Mouse (Mus musculus) T-helper 17 cell (primary cell): Measurements from ENCODE around the gene Fpr1.

Source experiments
- in situ Hi-C, 2 experiments: fragments of 300-600 bp; cut with MboI, MseI; formaldehyde crosslinking; loops; 1 replicate in 1 of 2; 2 replicates in 1 of 2; pipeline ENCODE4 v1.15.1; 2025; ENCODE audit warnings: high pct_unique_total_duplicates in 2 of 2

The Fpr1 gene

DNA sequence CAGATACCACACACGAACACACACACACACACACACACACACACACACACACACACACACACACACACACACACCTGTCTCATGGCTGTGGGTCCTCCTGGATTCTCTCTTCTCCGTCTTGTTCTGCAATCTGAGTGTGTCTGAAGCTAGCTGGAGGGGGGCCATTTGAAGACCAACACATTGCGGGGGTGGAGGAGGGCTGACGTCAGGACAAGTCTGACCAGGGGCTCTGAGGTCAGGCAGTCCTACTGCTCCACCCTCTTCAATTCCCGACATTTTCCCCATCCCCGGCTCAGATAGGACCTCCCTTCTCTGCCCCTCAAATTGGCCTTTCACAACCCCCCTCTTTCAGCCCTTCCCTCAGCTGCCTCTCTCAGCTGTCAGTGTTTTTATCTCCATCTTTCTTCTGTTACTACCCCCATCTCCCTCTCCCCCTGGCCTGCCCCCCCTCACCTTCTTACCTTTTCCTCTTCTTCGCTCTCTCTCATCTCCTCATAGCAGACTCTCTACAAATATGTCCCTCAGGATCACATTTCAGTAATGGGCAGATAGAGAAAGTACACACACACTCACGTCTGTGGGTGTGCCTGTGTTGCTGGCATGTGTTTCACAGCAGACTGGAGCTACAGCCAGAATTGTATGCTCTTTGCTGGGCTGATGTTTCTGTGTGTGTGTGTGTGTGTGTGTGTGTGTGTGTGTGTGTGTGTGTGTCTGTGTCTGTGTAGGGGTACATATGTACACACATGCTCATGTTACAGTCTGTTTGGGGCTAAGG, 28.5 kb downstream of the Fpr1 start, which contains the start of gene Has1:
TSS of gene Has1 (minus strand) at position 142 of the 775 bp plus-strand sequence.
- in situ Hi-C loops: no loop called here

DNA sequence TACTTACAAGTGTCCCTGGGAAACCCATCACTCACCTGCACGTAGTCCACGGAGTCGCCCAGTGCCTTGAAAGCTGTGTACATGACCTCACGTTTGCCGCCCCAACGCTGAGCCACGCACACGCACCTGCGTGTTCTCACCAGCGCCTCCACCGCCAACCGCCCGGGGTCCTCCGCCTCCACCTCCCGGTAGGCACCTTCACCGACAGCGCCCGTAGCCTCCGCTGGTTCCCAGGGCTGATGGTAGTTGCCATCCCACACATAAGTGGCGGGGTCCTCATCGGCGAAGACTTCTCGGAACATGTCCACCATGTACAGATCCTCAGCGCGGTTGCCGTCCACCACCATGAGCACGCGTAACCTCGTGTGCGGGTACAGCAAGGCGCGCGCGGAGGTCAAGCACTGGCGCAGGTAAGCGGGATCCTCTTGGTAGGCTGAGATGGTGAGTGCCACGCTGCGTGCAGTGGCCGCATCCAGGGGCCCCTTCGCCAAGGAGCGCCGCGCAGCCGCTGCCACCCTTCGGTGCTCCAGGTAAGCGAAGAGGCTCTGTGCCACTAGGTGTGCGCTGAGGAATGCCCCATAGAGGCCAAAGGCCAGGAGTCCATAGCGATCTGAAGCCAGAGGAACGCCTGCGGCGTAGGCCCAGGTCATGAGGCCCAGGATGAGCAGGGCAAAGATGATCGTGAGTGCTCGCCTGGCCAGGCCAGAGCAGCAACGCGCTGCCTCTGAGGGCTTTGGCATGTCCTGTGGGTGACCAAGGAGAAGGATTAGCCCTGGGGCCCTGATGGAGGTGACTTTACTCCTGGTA, 33.6 kb downstream of the Fpr1 start:
- in situ Hi-C loops: loop anchor here (5.0 to 10.0 kb wide), 4 partner anchors 88 to 475 kb away; partner anchors contain the start of genes Lnpep (in 1 of the 2) and Riok2 (in 1 of the 2)

- in situ Hi-C loops: loop anchor here (5.0 to 10.0 kb wide), 4 partner anchors 87 to 474 kb away; partner anchors contain the start of genes Lnpep (in 1 of the 2) and Riok2 (in 1 of the 2)
These were observed 34.8 kb downstream of the Fpr1 start for GRCm38 (mm10) chr17:17848988-17849387.

- in situ Hi-C loops: loop anchor here (5.0 to 10.0 kb wide), 4 partner anchors 83 to 471 kb away; partner anchors contain the start of genes Lnpep (in 1 of the 2) and Riok2 (in 1 of the 2)
These were observed 38.3 kb downstream of the Fpr1 start for GRCm38 (mm10) chr17:17845187-17846027.

DNA sequence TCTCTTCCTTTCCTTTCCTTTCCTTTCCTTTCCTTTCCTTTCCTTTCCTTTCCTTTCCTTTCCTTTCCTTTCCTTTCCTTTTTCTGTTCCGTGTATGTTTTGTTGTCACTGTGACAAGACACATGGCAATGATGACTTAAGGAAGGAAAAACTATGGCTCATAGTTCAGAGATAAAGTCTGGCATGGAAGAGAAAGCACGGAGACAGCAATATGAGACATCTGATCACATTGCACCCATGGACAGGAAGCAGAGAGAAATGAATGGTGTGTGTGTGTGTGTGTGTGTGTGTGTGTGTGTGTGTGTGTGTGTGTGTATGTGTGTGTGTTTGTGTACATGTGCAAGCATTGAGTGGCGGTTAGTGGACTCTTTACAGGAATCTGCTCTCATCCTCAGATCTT, 39.1 kb downstream of the Fpr1 start:
- in situ Hi-C loops: loop anchor here (5.0 to 10.0 kb wide), 4 partner anchors 82 to 470 kb away; partner anchors contain the start of genes Lnpep (in 1 of the 2) and Riok2 (in 1 of the 2)

GRCm38 (mm10) chr17:17843534-17844261, 40.0 kb downstream of the Fpr1 start:
- in situ Hi-C loops: loop anchor here in 1 of 2 experiments (10.0 kb wide), 2 partner anchors 219 to 469 kb away; partner anchors contain the start of genes Lnpep and Riok2

- in situ Hi-C loops: loop anchor here in 1 of 2 experiments (10.0 kb wide), 2 partner anchors 216 to 466 kb away; partner anchors contain the start of genes Lnpep and Riok2
These were observed 42.9 kb downstream of the Fpr1 start for GRCm38 (mm10) chr17:17840796-17841195.

- in situ Hi-C loops: no loop called here
These were observed 44.5 kb downstream of the Fpr1 start for GRCm38 (mm10) chr17:17839276-17839675.

GRCm38 (mm10) chr17:17837919-17838701, 45.6 kb downstream of the Fpr1 start:
- in situ Hi-C loops: no loop called here

- in situ Hi-C loops: no loop called here
These were observed 46.3 kb downstream of the Fpr1 start for GRCm38 (mm10) chr17:17837426-17837825.

DNA sequence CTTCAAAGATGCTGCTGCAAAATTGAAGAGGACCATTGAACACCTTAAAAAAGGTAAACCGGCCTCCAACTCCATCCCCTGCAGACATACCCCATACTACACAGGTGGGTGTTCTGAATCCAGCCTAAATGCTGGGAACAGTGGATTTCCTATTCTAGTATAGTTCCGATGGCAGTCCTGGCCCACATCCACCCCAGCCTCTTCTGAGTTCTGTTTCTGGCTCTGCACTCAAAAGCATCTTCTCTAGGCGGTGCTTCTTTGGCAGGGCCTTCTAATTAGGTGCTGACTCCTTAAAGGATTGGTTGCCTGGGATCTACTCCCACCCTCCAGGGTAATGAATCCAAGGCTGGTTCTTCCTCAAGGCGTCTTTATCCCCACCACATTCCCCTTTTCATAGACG, 47.6 kb downstream of the Fpr1 start:
- in situ Hi-C loops: no loop called here

- in situ Hi-C loops: loop anchor here (5.0 kb wide), 2 partner anchors 58 to 67 kb away; no protein-coding TSS in a partner anchor
These were observed 48.8 kb downstream of the Fpr1 start for GRCm38 (mm10) chr17:17834896-17835295.

DNA sequence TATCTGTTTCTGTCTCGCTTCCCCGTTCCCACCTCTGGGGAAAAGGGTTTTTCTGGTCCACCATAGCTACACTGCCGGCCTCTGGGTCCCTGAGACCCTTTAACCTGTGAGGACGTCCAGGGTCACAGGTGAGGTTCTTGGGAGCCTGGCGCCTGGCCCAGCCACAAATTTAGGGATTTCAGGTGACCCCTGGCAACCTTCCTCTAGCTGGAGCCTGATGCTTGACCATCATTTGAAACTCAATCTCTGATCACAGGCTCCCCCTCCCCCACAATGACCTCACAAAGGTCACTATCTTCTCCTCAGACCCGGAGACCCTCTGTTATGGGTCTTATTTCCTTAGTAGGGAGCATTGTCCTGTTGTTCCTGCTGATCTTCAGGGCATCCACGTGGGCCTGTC, 53.0 kb downstream of the Fpr1 start:
- in situ Hi-C loops: loop anchor here (5.0 kb wide), 2 partner anchors 53 to 72 kb away; no protein-coding TSS in a partner anchor

DNA sequence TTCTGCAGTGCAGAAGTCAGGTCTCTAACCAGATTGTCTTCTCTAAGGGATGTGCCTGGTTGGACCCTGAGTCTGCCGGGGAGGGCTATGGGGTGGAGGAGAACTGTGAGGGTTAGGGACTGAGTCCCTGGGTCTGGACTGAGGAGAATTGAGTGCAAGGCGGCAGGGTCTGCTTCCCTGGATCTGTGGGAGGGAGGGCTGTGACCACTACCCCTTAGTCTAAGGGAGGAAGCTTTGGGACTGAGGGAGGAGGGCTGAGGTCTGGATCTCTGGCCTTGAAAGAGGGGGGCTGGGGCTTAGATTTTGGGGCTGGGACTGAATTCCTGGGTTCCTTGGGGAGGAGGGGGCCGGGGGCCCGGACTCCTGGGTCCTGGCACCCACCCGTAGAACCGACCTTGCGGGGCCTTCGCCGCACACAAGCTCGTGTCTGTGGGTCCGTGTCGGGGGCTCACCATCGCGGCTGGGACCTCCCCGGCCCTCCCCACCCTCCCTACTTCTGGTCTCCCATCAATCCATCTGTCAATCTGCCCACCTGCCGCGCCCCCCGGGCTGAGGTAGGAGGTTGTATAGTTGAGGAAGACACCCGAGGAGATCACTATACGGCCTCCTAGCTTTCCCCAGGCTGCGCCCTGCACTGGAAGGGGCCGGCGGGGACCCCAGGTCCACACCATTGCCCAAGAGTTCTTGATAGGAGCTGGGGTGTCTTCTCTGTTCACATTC, 53.8 kb downstream of the Fpr1 start:
- in situ Hi-C loops: loop anchor here (5.0 kb wide), 2 partner anchors 53 to 72 kb away; no protein-coding TSS in a partner anchor

- in situ Hi-C loops: no loop called here
These were observed 54.5 kb downstream of the Fpr1 start for GRCm38 (mm10) chr17:17829052-17829785.

- in situ Hi-C loops: no loop called here
These were observed 55.4 kb downstream of the Fpr1 start for GRCm38 (mm10) chr17:17828191-17828981.

- in situ Hi-C loops: no loop called here
These were observed 56.0 kb downstream of the Fpr1 start for GRCm38 (mm10) chr17:17827658-17828190.
